Mouse (Mus musculus) T-helper 17 cell (primary cell): ENCODE measurements around the gene Kif1b.
"Not testable (repeated sequence)": the region's sequence is repeated elsewhere in the genome, so short reads cannot be mapped to it uniquely, and the experiment has no call there.

ENCODE experiments used
- in situ Hi-C, 2 experiments: fragments of 300-600 bp; cut with MboI, MseI; formaldehyde crosslinking; loops; 1 replicate in 1 of 2; 2 replicates in 1 of 2; pipeline ENCODE4 v1.15.1; 2025; ENCODE audit warnings: high pct_unique_total_duplicates in 2 of 2

Gene Kif1b

DNA sequence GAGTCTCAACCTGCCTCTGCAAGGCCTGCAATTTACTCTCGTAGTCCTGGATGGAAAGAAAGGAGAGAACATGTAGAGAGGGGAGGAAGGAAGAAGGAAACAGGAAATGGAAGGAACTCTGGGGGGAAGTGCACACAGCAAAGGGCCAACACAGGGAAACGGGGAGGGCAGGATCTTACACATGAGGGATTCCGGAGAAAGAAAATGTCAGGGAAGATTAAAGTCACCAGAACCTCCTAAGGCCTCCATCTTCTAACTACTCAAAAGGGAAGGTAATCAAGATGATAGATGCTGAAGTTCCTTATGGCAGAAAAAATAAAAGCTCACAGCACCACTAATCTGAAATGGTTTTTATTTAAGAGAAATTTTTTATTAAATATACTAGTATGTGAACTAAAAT, 81.2 kb downstream of the Kif1b start:
- in situ Hi-C loops = no loop called here

GRCm38 (mm10) chr4:149223453-149223852, 84.0 kb downstream of the Kif1b start:
- in situ Hi-C loops = no loop called here

DNA sequence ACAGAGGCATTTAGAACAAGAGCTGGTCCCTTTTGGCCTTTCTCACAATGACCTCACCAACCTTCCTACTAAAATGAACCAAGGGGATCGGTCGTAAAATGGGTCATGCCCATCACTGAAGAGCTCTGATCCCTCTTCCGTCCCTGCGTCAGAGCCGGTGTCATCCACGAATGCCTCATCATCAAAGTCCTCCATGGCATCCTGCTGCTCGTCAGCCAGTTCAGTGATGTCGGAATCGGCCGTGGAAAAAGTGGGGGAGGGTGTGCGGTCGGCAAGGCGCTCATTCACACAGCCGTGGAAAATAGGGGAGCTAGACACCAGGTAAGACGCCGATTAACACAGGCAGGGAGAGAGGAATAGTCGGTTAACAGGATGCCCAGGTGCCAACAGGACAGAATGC, 87.0 kb downstream of the Kif1b start:
- in situ Hi-C loops = no loop called here

- in situ Hi-C loops = no loop called here
These were observed 87.4 kb downstream of the Kif1b start for GRCm38 (mm10) chr4:149220042-149220473.

DNA sequence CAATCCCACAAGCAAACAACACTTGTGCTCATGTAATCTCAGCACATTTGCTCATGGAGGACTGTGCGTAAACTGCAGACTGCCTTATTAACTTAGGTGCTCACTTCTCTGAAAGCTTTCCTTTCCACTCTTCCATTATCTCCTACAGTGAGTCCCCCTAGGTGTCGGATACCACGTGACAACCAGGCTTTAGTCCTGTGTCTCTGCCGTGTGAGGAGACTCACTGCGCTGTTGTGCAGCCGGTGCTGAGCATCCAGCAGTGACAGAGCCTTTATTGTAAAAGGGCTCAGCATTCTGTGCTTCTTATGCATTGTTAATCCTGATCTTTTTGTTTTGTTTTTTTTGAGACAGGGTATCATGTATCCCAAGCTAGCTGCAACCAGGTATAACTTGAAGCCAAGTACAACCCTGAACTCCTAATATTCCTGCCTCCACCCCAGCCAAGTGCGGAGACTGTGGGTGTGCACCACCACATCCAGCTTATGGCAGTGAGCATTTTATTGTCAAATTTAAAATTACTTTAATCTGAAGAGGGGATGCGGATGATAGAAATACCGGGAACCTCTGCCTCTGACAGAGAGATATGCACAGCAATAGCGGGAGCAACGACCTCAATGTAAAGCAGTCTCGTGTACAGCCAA, 88.0 kb downstream of the Kif1b start:
- in situ Hi-C loops = no loop called here

DNA sequence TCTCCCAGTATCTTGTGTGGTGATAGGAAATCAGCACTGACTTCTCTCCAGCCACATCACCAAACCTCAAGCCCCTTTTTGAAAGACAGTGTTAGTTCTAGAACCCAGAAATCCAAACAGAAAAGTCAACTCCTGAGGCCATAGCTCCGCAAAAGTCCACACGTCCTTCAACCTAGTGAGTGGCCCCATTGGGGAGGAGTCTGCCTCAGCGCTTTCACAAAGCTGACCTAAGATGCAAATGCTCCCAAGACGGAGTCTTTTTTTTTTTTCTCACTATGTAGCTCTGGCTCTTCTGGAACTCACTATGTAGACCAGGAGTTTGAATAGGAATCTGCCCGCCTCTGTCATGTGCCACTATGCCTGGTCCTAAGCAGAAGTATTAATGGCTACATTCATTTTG, 89.0 kb downstream of the Kif1b start:
- in situ Hi-C loops = no loop called here

DNA sequence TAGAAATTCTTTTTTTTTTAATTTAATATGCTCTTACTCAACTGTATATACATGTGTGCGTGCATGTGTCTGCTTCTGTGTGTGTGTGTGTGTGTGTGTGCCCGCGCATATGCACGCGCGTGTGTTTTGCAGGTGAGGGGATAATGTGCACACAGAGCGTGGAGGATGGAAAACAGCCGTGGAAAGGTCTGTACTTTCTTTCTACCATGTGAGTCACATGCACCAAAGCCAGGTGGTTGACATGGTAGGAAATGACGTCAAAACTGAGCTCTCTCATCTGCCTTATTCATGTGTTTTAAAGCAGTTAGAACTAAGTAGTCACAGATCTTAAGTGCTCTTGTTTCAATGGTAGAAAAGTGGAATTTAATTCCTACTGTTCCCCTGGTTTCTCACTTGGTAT, 91.5 kb downstream of the Kif1b start:
- in situ Hi-C loops = no loop called here

DNA sequence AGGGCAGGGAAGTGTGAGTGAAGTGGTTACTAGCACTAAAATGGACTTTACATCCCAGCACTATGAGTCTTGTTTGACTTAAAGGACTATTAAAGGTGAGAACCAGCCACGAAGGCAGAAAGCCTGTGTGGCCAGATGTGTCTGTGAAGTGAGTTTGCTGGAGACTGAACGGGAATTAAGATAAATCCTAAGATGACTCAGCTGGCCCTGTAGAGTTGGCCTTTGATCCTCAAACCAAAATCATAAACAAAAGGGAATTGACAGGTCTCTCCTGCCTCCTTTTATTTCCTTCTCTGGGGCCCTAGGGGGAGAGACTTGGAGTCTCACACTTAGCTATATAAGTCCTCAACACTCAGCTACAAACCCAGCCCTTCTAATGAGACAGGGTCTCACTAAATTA, 92.1 kb downstream of the Kif1b start:
- in situ Hi-C loops = no loop called here

GRCm38 (mm10) chr4:149214468-149214867, 93.0 kb downstream of the Kif1b start:
- in situ Hi-C loops = not testable (repeated sequence)

- in situ Hi-C loops = no loop called here
These were observed 94.0 kb downstream of the Kif1b start for GRCm38 (mm10) chr4:149213466-149213865.

- in situ Hi-C loops = not testable (repeated sequence)
These were observed 96.1 kb downstream of the Kif1b start for GRCm38 (mm10) chr4:149211441-149211840.

GRCm38 (mm10) chr4:149202467-149202866, 105.0 kb downstream of the Kif1b start:
- in situ Hi-C loops = loop anchor here in 1 of 2 experiments (10.0 kb wide), 1 partner anchor 808 kb away; no protein-coding TSS in a partner anchor

- in situ Hi-C loops = loop anchor here in 1 of 2 experiments (10.0 kb wide), 1 partner anchor 806 kb away; no protein-coding TSS in a partner anchor
These were observed 106.4 kb downstream of the Kif1b start for GRCm38 (mm10) chr4:149201110-149201509.

DNA sequence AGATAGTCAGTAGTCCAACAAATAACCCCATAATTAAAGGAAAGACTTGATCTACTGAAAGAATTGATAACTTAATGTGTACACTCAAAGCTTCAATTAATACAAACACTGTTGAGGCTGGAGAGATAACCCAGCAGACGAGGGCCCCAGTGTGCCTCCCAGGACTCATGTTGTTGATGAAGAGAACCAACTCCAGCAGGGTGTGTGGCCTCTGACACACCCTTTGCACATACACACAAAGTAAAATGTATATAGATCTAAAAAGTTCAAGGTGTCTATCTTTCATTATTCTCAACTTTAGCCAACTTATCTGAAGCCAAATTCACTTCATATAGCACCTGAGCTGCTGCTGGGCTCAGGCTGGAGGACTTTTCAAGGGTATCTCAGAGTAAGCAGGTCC, 110.3 kb downstream of the Kif1b start:
- in situ Hi-C loops = loop anchor here in 1 of 2 experiments (10.0 kb wide), 1 partner anchor 1558 kb away; no protein-coding TSS in a partner anchor

GRCm38 (mm10) chr4:149191103-149191502, 116.4 kb downstream of the Kif1b start:
- in situ Hi-C loops = loop anchor here in 1 of 2 experiments (10.0 kb wide), 1 partner anchor 1564 kb away; no protein-coding TSS in a partner anchor

- in situ Hi-C loops = no loop called here
These were observed 118.9 kb downstream of the Kif1b start for GRCm38 (mm10) chr4:149188563-149188962.

GRCm38 (mm10) chr4:149182755-149183154, 124.7 kb downstream of the Kif1b start:
- in situ Hi-C loops = loop anchor here in 1 of 2 experiments (5.0 kb wide), 1 partner anchor 35 kb away; no protein-coding TSS in a partner anchor

DNA sequence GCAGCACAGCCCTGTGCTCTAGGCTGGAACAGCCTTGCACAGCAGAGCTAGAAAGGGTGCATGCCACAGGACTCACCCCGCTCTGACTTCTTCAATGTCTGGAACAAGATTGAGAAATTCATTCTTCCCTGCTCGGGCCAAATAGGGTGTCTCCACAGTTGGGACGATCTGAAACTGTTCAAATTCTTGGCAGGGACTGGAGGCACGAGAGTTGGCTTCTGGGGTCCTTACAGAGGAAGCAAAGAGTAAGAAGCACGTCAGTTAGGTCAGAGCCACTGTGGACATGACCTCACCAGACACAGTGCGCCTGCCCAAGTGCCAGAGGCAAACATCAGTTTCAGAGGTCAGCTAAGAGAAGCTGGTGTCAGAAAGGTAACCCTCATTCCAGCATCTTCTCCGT, 125.3 kb downstream of the Kif1b start:
- in situ Hi-C loops = loop anchor here in 1 of 2 experiments (5.0 kb wide), 1 partner anchor 35 kb away; no protein-coding TSS in a partner anchor

DNA sequence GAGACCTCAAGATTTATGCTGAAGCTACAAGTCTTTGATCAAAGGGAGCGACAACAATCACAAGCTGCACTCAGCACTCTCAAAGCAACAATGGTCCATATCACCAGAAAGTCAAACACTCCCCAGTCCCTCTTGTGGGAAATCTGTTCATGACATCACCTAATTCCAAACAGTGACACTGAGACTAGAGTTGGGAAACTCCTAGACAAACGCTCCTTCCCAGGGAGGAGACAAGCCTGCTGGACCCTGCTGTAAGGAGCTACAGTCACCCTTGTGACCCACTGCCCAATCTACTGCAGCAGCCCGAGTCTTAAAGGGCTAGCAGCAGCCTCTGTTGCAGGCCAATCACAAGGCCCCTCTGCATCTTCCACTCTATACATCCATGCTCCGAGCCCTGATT, 127.9 kb downstream of the Kif1b start:
- in situ Hi-C loops = no loop called here

DNA sequence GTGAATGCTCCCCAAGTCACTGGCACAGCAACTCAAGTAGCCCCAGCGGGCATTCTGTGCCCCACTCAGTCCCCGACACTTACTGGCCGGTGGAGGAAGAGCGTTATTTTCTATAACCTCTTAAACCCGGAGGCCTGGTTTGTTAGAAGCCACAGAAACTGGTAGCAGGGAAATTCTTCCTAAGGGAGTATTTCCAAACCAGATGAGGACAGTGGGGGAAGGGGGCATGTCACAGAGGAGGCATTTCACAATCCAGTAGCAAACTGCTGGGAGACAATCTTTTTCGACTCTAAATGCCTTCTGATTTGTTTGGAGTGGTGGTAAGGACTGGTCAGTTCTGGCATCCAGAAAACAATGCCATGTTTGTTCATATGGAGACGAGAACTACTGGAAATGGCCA, 128.3 kb downstream of the Kif1b start:
- in situ Hi-C loops = no loop called here

DNA sequence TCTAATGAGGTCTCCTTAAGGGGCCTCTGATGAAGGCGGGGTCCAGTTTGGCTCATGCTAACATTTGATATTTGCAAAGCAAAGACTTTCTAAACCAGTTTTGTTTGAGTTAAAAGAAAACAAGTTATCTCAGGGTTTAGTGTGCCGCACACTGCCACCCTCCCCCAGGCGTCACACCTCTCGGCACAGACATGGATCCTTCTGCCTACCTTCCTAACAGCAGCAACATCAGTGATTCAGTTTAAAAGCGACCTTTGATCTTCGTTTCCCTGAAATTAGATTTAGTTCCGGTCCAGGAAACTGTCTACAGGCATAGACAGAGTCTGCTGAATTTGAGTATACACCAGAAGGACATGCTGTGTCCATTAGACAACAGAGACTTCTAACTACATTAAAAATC, 129.2 kb downstream of the Kif1b start:
- in situ Hi-C loops = no loop called here

DNA sequence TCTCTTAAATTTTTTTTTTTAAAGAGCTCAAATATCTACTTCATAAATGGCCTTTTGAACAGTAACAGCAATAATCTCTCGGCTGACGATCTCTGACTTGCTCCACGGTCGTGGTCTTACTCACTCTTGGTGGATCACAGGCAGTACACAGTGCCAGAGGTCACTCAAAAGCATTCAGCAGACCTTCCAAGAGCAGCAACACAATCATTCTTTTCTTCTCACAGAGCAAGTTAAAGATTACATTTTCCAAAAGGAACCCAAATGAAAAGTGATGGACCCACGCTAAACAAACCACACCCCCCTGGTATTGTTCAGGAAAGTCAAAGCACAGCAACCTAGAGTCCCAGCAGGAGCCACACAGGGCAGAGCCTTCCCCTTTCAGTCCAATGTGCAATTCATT, 130.4 kb downstream of the Kif1b start:
- in situ Hi-C loops = no loop called here

- in situ Hi-C loops = no loop called here
These were observed 130.8 kb downstream of the Kif1b start for GRCm38 (mm10) chr4:149176645-149177044.
